Mouse (Mus musculus): ENCODE measurements around the gene Arsb. TPM values are rescaled to one million over a fixed set of nuclear protein-coding genes. Genes with fewer than 3 reads are reported as not detected.
"Not testable (repeated sequence)": the region's sequence is repeated elsewhere in the genome, so short reads cannot be mapped to it uniquely, and the experiment has no call there.

The Arsb gene
- total RNA-seq, 1 experiment from 2014 or later = 36.1 TPM

DNA sequence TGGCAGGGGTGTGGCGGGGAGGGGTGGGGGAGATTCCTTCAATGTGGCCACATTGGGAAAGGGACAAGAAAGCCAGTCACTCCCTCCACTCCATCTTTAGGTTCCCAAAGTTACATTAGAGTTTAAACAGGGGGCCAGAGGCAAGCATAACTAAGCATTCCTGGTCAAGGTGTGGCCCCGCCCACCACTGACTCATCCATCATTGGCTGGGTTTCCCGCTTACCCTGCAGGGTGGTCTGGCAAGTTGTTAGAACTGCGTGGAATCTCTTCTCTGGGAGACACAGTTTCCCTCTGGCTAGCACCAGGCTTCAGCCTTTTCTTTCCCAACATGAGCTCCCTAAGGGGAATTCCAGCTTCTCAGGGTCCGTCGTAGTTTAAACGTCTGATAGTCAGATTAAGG, 213.8 kb downstream of the Arsb start:
- DNase-seq = no peak

DNA sequence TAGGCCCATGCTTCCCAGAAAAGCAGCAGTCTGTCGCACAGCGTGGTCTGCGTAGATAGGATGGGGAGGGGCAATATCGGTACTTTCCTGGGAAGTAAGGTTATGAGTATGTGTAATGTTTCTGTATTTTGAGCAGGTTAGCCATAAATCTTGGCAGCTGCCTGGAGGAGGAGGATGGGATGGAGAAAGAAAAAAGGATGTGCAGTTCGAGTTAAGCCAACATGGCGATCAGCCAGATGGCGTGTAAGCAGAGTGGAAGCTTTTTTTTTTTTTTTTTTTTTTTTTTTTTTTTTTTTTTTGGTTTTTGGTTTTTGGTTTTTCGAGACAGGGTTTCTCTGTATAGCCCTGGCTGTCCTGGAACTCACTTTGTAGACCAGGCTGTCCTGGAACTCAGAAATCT, 214.3 kb downstream of the Arsb start:
- not testable (repeated sequence) for DNase-seq

DNA sequence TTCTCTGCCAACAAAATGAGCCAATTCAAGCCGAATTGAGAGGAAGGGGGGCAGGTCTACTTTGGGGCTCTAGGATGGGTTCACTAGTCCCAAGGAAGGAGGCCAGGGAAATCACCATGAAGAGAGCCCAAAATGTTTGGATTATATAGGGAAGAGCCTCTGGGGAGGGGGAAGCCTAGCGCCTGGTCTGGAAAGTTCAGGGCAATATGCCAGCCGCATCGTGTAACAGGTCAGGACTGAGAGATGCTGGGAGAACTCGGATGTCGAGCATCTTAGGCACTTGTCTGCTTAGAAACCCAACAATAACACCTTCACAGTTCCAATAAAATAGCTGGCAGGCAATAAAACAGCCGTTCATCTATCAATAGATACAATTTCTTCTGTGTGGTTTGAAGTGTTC, 216.2 kb downstream of the Arsb start:
- no peak for DNase-seq

DNA sequence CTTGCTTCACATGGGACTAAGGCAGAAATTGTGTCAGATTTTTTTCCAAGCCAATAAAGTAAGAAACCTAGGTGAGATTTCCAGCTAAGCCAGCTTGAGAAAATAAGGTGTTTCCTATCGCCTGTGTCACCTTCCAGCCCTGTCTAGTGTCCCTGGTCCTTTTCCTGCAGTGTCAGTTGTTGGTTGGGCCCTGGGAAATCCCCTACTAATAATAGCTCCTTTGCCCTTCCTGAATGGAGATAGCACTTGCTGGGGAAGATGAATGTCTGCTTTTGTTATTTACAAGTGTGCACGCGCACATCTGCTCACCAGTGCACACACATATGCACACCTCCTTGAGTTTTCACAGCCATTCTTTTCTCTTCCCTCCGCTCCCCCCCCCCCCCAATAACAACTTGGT, 217.8 kb downstream of the Arsb start:
- peak; percentile 39 for DNase-seq

DNA sequence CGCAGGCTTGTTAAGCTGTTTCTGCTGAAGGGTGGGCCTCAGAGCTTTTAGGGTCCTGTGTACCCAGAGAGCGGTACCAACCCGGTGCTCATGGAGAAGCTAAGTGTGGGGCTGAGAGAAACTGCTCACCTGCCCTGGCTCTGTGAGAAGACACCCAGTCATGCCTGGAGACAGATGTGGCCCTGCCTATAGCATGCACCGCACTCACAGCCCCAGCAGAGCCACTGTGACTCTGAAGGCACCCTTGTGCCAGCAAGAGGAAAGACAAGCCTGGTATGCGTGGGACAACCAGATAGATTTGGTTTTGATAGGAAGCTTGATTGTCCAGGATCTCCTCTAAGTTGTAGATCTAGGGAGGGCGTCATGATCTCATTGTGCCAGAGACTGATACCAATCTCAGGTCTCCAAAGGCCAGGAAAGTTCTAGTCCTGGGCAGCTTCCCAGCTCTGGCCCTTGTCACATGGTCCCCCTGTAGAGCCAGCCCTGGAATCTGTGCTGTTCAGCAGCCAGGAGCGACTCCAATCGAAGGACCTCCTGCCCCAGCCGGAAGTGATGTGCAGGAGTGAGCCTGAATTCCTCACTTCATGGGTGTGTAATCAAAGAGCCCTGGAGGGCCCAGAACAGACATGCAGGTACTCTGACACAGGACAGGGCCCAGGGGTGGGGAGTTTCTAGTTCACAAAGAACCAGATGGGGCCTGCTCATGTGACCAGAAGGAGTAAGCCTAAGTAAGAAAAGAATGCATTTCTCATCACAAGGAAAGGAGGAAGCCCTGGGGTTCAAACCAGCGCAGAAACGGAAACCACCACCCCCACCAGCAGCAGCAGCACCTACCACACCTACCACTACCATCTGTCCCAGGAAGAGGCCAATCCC, 218.5 kb downstream of the Arsb start:
- peak; percentile 45 for DNase-seq

DNA sequence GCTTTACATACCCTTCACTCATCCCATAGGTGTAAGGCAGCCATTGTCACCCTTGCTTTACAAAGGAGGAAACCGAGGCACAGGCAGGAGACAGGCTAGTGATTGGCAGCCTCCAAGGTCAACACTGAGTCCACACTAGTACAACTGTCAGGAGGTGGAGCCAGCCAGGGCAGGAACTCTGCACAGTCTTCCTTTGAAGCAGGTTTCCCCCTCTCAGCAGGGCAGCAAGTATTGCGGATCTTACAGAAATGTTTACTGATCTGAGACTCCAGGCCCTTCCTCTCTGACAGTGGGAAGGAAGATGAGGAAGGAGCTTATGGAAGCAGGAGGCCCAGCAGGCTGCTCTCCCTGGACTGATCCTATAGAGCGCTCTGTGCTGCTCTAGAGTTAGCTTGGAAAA, 219.4 kb downstream of the Arsb start:
- no peak for DNase-seq

DNA sequence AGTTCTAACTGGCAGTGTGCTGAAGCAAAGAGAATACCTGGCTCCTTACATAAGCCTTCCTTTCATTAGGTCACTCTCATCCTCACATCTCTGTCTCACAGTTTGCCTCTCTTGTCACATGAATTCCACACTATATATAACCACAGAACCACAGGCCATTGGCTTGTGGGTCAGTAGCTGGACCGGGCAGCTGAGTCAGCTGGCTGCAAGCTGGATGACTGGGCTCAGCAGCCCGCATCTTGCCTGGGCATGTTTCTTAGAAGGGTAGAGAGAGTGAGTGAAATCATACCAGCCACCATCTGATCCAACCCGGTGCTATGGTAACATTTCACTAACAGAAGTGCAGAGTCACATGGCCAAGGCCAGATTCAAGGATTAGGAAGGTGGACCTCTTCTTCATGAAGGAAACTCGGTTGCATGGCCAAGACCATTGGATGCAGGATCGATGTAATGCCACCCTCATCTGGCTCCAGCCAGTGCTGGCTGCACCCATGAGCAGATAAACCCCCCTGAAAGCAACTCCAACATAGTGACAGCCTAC, 221.0 kb downstream of the Arsb start:
- DNase-seq = no peak

Small RNA genes lying within 50 kb of the gene (microRNA-seq; reads per million reads assigned to microRNA genes)
- gene Gm25534 (0 reads per million in 2 experiments), gene Mir5624 (0 reads per million in 2 experiments)

Other genes starting within 250 kb of the Arsb start
- 13.3 and 183 TPM in 2 replicates for gene Bhmt, start 133.7 kb upstream of the Arsb start, total RNA-seq (2021)
- 0.90 and 18.5 TPM in 2 replicates for gene Bhmt2, start 97.3 kb upstream of the Arsb start, total RNA-seq (2021)
- 1.1 and 29.6 TPM in 2 replicates for gene Dmgdh, start 97.2 kb upstream of the Arsb start, total RNA-seq (2021)